Mouse (Mus musculus) forebrain, embryonic 16.5 days (tissue): ENCODE results near the gene Wdr38. TPM values are rescaled to one million over a fixed set of nuclear protein-coding genes. Genes with fewer than 3 reads are reported as not detected.

Experiments
- polyA plus RNA-seq: library from polyadenylated mRNA; unstranded; fragments of >200 nt; fragmentation: Nextera tagmentation; extraction: Ambion mirVana; gene quantifications from 2 replicates; pipeline ENCODE4 v1.2.1, GENCODE M21; 2015

The Wdr38 gene
- polyA plus RNA-seq, 1 experiment from 2014 or later, result 2.3 TPM

Other genes starting within 250 kb of the Wdr38 start
- 1.1 and 1.5 TPM in 2 replicates for gene Nr6a1, start 69.8 kb upstream of the Wdr38 start, polyA plus RNA-seq
- gene Olfml2a, start 65.5 kb upstream of the Wdr38 start, polyA plus RNA-seq, result 2.6 and 3.0 TPM in 2 replicates
- gene Arpc5l, start 7.9 kb downstream of the Wdr38 start, polyA plus RNA-seq, result 147 and 150 TPM in 2 replicates
- gene Rpl35, start 8.1 kb downstream of the Wdr38 start, polyA plus RNA-seq, result 587 and 670 TPM in 2 replicates
- 40.7 and 43.1 TPM in 2 replicates for gene Golga1, start 68.1 kb downstream of the Wdr38 start, polyA plus RNA-seq
- gene Scai, start 193.3 kb downstream of the Wdr38 start, polyA plus RNA-seq, result 17.9 and 21.7 TPM in 2 replicates
- gene Ppp6c, start 229.0 kb downstream of the Wdr38 start, polyA plus RNA-seq, result 80.7 and 92.3 TPM in 2 replicates